Mouse (Mus musculus) E14TG2a.4 (cell line): ENCODE data around the gene Farp1.

Source experiments
- CTCF ChIP-seq: conservative IDR thresholded peaks from 2 replicates; pipeline ENCODE4 v1.5.1; 2014; ENCODE audit warnings: low read length
- NANOG ChIP-seq: IDR thresholded peaks from 2 replicates; pipeline ENCODE4 v1.6.1; 2014; ENCODE audit warnings: borderline replicate concordance, low read length, mixed read lengths
- POU5F1 ChIP-seq: IDR thresholded peaks from 2 replicates; pipeline ENCODE4 v1.6.1; 2014; ENCODE audit warnings: low read length, borderline replicate concordance

DNA sequence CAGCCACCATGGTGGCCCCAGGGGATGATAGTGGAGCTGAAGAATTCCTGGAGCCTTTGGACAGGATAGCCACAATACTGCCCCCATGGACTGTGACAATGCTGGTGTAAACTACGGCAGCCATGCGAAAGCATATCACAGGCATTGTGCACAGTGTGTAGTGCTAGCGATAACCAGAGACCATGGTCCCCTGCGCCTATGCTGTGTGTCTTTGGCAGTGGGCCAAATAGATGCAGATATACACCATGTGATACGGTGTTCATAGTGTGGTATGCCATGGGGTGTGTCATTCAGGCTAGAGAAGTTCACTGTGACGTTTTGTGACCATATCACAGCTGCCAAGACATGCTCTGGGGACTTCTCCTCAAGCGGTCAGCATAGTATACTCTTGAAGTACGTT is 164.8 kb downstream of the Farp1 start:
- TF ChIP-seq CTCF (no peak), POU5F1 (no peak), NANOG (no peak)
